Comparison of ENCODE assay signal across 12 mouse cellular contexts in genomic region chr13:101305063-101305462, GRCm38 (mm10).
"Had no signal": no experiment of that assay in that cellular context is flagged by ENCODE, and none has a peak within 500 bp of the region (broad histone marks: within the 10 kb centered on the region; RNA-seq: fewer than 3 reads in every experiment).

No protein-coding gene starts in this region.

- H3K4me2 ChIP-seq: limb, embryonic 13.5 days; midbrain, embryonic 13.5 days; stomach, embryonic 15.5 days had no signal

- H3K4me1 ChIP-seq: limb, embryonic 13.5 days; midbrain, embryonic 13.5 days; stomach, embryonic 15.5 days had no signal

- H3K36me3 ChIP-seq: limb, embryonic 13.5 days; midbrain, embryonic 13.5 days; stomach, embryonic 15.5 days had no signal

- ATAC-seq: midbrain, embryonic 13.5 days had no signal

- H3K27me3 ChIP-seq: limb, embryonic 13.5 days; midbrain, embryonic 13.5 days; stomach, embryonic 15.5 days had no signal

- DNase-seq: kidney, adult 18-20 months; kidney, postnatal 10 days; kidney, postnatal 4 days; left cerebral cortex, postnatal 4 days; lung, adult 18-20 months; lung, postnatal 36 days; thymus, postnatal 36 days had no signal

- H3K4me3 ChIP-seq: layer of hippocampus, adult 2 months; limb, embryonic 13.5 days; midbrain, embryonic 13.5 days; stomach, embryonic 15.5 days had no signal

- H3K9ac ChIP-seq: limb, embryonic 13.5 days; liver, embryonic 14.5 days; midbrain, embryonic 13.5 days; stomach, embryonic 15.5 days had no signal

- H3K9me3 ChIP-seq: limb, embryonic 13.5 days; midbrain, embryonic 13.5 days; stomach, embryonic 15.5 days had no signal

- H3K27ac ChIP-seq: layer of hippocampus, adult 2 months; limb, embryonic 13.5 days; liver, embryonic 14.5 days; midbrain, embryonic 13.5 days; stomach, embryonic 15.5 days had no signal
